Mouse (Mus musculus) midbrain, embryonic 12.5 days (tissue): ENCODE results near the gene Dusp1. TPM values are rescaled to one million over a fixed set of nuclear protein-coding genes. Genes with fewer than 3 reads are reported as not detected.
A peak's percentile ranks its signal among the peaks of the same experiment; 100 is the strongest.

ENCODE experiments used
- ATAC-seq: fragments of 200-750 bp; cut with Nextera tagmentation; 2 replicates; pipeline ENCODE4 v1.8.0; 2017; ENCODE audit warnings: low read depth, moderate TSS enrichment, moderate library complexity; ENCODE audit not compliant: low FRiP score
- H3K27ac ChIP-seq: fragments of 300-500 bp; sonication (generic); replicated peaks from 2 replicates; pipeline ENCODE4 v1.5.1; 2016; ENCODE audit warnings: mild to moderate bottlenecking
- H3K27me3 ChIP-seq: fragments of 300-500 bp; sonication (generic); 2 replicates; pipeline ENCODE4 v1.6.1; 2016; ENCODE audit warnings: mild to moderate bottlenecking
- H3K36me3 ChIP-seq: fragments of 300-500 bp; sonication (generic); 2 replicates; pipeline ENCODE4 v1.6.1; 2016
- H3K4me1 ChIP-seq: fragments of 300-500 bp; sonication (generic); 2 replicates; pipeline ENCODE4 v1.6.1; 2016
- H3K4me2 ChIP-seq: fragments of 300-500 bp; sonication (generic); replicated peaks from 2 replicates; pipeline ENCODE4 v1.6.1; 2016; ENCODE audit warnings: mild to moderate bottlenecking, moderate library complexity
- H3K4me3 ChIP-seq: fragments of 300-500 bp; sonication (generic); 2 replicates; pipeline ENCODE4 v1.5.1; 2016; ENCODE audit warnings: mild to moderate bottlenecking
- H3K9ac ChIP-seq: fragments of 300-500 bp; sonication (generic); replicated peaks from 2 replicates; pipeline ENCODE4 v1.6.1; 2016; ENCODE audit warnings: mild to moderate bottlenecking, moderate library complexity
- H3K9me3 ChIP-seq: fragments of 300-500 bp; sonication (generic); 2 replicates; pipeline ENCODE4 v1.6.1; 2016; ENCODE audit warnings: mild to moderate bottlenecking
- WGBS: fragments of 180-500 bp; shearing (Covaris S2); methylation state at CpG from one replicate; pipeline ENCODE4 v1.1.7; 2016; 5-methylcytosine and 5-hydroxymethylcytosine counted together
- polyA plus RNA-seq: library from polyadenylated mRNA; unstranded; fragments of >200 nt; fragmentation: Nextera tagmentation; extraction: Ambion mirVana; gene quantifications from 2 replicates; pipeline ENCODE4 v1.2.1, GENCODE M21; 2016

Dusp1 gene
- polyA plus RNA-seq, 1 experiment from 2014 or later = 35.4 TPM

GRCm38 (mm10) chr17:26571377-26571776 lies 9.4 kb upstream of the Dusp1 start:
- H3K36me3 ChIP-seq = peaks cover 53% of the 10 kb centered on the region

GRCm38 (mm10) chr17:26570651-26571118 lies 8.8 kb upstream of the Dusp1 start:
- H3K9me3 ChIP-seq = no peaks in the 10 kb centered on the region
- H3K4me3 ChIP-seq = no peak overlapping the region
- no peaks in the 10 kb centered on the region for H3K27me3 ChIP-seq
- ATAC-seq = no peak
- 89% methylated on average over 11 of the region's 11 CpGs for WGBS
- H3K4me2 ChIP-seq = no peak overlapping the region
- H3K9ac ChIP-seq = no peak overlapping the region
- peaks cover 58% of the 10 kb centered on the region for H3K36me3 ChIP-seq
- no peaks in the 10 kb centered on the region for H3K4me1 ChIP-seq
- no peak overlapping the region for H3K27ac ChIP-seq

More at GRCm38 (mm10) chr17:26571377-26571776, 9.4 kb upstream of the Dusp1 start:
- H3K4me2 ChIP-seq = no peak overlapping the region
- H3K9me3 ChIP-seq = no peaks in the 10 kb centered on the region
- H3K27ac ChIP-seq = no peak overlapping the region
- H3K9ac ChIP-seq = no peak overlapping the region
- H3K27me3 ChIP-seq = no peaks in the 10 kb centered on the region
- H3K4me3 ChIP-seq = no peak overlapping the region
- no peaks in the 10 kb centered on the region for H3K4me1 ChIP-seq
- 85% methylated on average over 3 of the region's 3 CpGs for WGBS
- ATAC-seq = no peak

GRCm38 (mm10) chr17:26569594-26570350 lies 7.8 kb upstream of the Dusp1 start:
- WGBS = 91% methylated on average over 4 of the region's 4 CpGs
- no peak overlapping the region for H3K27ac ChIP-seq
- no peaks in the 10 kb centered on the region for H3K9me3 ChIP-seq
- no peak overlapping the region for H3K9ac ChIP-seq
- H3K36me3 ChIP-seq = peaks cover 61% of the 10 kb centered on the region
- H3K4me3 ChIP-seq = no peak overlapping the region
- H3K4me2 ChIP-seq = no peak overlapping the region
- no peak for ATAC-seq
- H3K27me3 ChIP-seq = no peaks in the 10 kb centered on the region
- no peaks in the 10 kb centered on the region for H3K4me1 ChIP-seq

DNA sequence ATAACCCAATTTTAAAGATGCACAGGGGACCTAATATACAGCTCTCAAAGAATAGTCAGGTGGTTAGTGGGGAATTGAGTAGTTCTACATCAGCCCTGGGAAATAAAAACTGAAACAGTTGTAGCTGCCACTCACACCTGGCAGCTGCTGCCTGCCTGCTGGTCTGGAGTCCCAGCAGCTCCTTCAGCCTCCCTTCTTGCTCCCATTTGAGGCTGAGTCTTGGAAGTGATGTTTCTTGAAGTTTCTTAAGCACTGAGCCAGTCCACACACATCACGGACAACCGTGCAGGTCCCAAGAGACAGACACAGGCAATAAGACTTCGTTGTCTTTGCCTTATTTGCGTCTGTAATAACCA lies 5.9 kb upstream of the Dusp1 start:
- H3K36me3 ChIP-seq = peaks cover 75% of the 10 kb centered on the region
- no peak overlapping the region for H3K4me3 ChIP-seq
- no peak overlapping the region for H3K4me2 ChIP-seq
- H3K9me3 ChIP-seq = no peaks in the 10 kb centered on the region
- WGBS = 99% methylated on average over 4 of the region's 4 CpGs
- H3K4me1 ChIP-seq = peaks cover 16% of the 10 kb centered on the region
- H3K27ac ChIP-seq = no peak overlapping the region
- no peaks in the 10 kb centered on the region for H3K27me3 ChIP-seq
- H3K9ac ChIP-seq = no peak overlapping the region
- no peak for ATAC-seq

- 87% methylated on average over 8 of the region's 8 CpGs for WGBS
- no peak for ATAC-seq
- peaks cover 21% of the 10 kb centered on the region for H3K4me1 ChIP-seq
- no peaks in the 10 kb centered on the region for H3K9me3 ChIP-seq
- no peak overlapping the region for H3K4me2 ChIP-seq
- no peak overlapping the region for H3K4me3 ChIP-seq
- H3K27ac ChIP-seq = no peak overlapping the region
- peaks cover 75% of the 10 kb centered on the region for H3K36me3 ChIP-seq
- H3K9ac ChIP-seq = no peak overlapping the region
- H3K27me3 ChIP-seq = no peaks in the 10 kb centered on the region
Measured at GRCm38 (mm10) chr17:26567142-26567817, 5.4 kb upstream of the Dusp1 start.

DNA sequence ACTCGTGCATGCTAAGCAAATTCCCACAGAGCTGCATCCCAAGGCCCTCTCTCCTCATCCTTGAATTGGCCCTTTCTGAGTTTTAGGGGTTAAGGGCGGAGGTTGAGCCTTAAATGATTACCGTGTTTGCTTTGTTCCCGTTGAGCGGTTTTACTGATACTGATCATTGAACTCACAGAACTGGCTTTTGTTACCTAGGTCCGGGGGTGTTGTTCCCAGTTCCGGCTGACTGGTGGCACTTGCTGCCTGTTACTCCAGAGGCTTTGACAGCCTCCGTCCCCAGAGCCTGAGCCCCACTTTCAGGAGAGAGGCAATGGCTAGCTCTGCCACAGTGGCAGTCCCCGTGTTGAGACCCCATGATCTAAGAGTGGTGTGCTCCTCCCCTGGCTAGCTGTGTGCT lies 2.5 kb upstream of the Dusp1 start:
- H3K9ac ChIP-seq = no peak overlapping the region
- peaks cover 31% of the 10 kb centered on the region for H3K4me1 ChIP-seq
- H3K36me3 ChIP-seq = peaks cover 55% of the 10 kb centered on the region
- no peak overlapping the region for H3K4me2 ChIP-seq
- no peak for ATAC-seq
- no peaks in the 10 kb centered on the region for H3K9me3 ChIP-seq
- WGBS = 49% methylated on average over 9 of the region's 9 CpGs
- no peak overlapping the region for H3K27ac ChIP-seq
- H3K27me3 ChIP-seq = no peaks in the 10 kb centered on the region
- H3K4me3 ChIP-seq = no peak overlapping the region

- Histone ChIP-seq H3K4me2 (no peak overlapping the region), H3K27ac (no peak overlapping the region), H3K9ac (no peak overlapping the region), H3K9me3 (no peaks in the 10 kb centered on the region), H3K4me1 (peaks cover 31% of the 10 kb centered on the region), H3K27me3 (no peaks in the 10 kb centered on the region), H3K4me3 (no peak overlapping the region), H3K36me3 (peaks cover 50% of the 10 kb centered on the region)
- 88% methylated on average over 6 of the region's 6 CpGs for WGBS
- no peak for ATAC-seq
Measured at GRCm38 (mm10) chr17:26563476-26563875, 1.5 kb upstream of the Dusp1 start.

DNA sequence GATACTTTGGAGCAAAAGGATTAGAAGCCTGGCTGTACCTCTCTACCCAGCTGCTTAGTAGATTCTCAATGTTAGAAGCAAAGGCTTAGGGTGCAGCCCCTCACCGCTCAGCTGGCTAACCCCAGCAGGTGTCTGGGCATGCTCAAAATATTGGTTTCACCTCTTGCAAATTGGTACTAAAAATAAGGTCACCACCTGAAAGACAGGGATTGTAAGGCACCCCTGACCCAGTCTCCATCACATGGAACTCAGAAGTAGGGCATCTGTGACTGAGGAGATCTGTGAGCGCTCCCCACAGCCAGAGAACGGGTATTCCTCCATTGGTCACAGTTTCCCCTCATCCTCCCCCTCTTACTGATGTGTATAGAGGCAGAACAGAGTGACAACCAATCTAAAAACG lies 364 bp upstream of the Dusp1 start:
- H3K9me3 ChIP-seq = no peaks in the 10 kb centered on the region
- peak overlapping the region; percentile 91 for H3K9ac ChIP-seq
- H3K27me3 ChIP-seq = no peaks in the 10 kb centered on the region; the same call in 1 of the 2 replicates
- H3K36me3 ChIP-seq = peaks cover 38% of the 10 kb centered on the region
- H3K4me2 ChIP-seq = peak overlapping the region; percentile 93
- ATAC-seq = no peak
- peaks cover 31% of the 10 kb centered on the region for H3K4me1 ChIP-seq
- 63% methylated on average over 4 of the region's 4 CpGs for WGBS
- H3K4me3 ChIP-seq = peak overlapping the region; percentile 79
- 0 out of 2 replicates have a peak overlapping the region, but pooled peaks have one; percentile 31 for H3K27ac ChIP-seq

- Histone ChIP-seq H3K4me1 (peaks cover 31% of the 10 kb centered on the region), H3K4me2 (peak within 1 kb of the TSS; percentile 93), H3K9me3 (no peaks in the 10 kb centered on the region), H3K27ac (peak within 1 kb of the TSS; percentile 72), H3K36me3 (peaks cover 30% of the 10 kb centered on the region), H3K27me3 (no peaks in the 10 kb centered on the region; the same call in 1 of the 2 replicates), H3K4me3 (peak within 1 kb of the TSS; percentile 79), H3K9ac (peak within 1 kb of the TSS; percentile 91)
- WGBS = under 1% methylated on average over 34 of the region's 36 CpGs
- ATAC-seq = peak; percentile 97
Measured at GRCm38 (mm10) chr17:26561290-26561640, 663 bp downstream of the Dusp1 start, which contains the start of gene Ergic1. Ergic1 (plus strand) TSS chr17:26561489.

DNA sequence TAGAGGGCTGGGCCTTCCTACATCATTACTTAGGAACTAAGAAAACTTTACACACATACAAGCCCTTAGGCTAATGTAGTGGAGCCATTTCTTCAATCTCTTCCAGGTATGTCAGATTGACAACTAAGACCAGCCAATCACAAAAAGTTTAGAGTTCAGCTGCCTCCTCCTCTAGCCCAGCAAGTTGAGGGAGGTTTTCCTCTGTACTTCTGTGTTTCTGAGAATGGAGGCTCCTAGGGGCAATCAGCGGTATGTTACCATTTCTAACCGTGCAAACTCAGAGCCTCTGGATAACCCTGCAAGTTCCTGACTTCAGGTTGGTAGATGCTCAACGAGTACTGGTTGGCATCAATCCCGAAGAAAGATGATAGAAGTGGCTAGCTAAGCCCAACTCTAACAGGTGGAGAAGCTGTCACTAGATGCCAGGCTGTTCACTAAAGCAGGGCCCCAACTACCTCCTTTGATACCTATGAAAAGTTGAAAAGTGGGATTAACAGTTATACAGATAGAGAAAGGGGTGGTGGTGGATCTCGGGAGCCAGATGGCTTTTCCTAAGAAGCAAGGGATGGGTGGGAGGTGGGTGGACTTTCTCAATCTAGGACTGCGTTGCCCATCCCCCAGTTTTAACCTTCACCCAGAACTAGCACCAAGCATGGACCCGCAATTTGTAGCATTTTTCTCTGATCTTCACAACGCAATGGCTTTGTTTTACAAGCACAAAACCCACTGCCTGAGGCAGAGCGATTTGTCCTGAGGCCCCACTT lies 1.2 kb downstream of the Dusp1 start:
- Histone ChIP-seq H3K9ac (peak overlapping the region; percentile 91), H3K27ac (peak overlapping the region; percentile 72), H3K27me3 (no peaks in the 10 kb centered on the region; the same call in 1 of the 2 replicates), H3K4me1 (peaks cover 31% of the 10 kb centered on the region), H3K4me3 (peak overlapping the region; percentile 79), H3K4me2 (peak overlapping the region; percentile 93), H3K36me3 (peaks cover 24% of the 10 kb centered on the region), H3K9me3 (no peaks in the 10 kb centered on the region)
- peak; percentile 54; the same call in 1 of the 2 replicates for ATAC-seq
- 31% methylated on average over 9 of the region's 9 CpGs for WGBS

- H3K9ac ChIP-seq = no peak overlapping the region
- H3K9me3 ChIP-seq = no peaks in the 10 kb centered on the region
- no peak overlapping the region for H3K4me3 ChIP-seq
- WGBS = 76% methylated on average over 3 of the region's 3 CpGs
- no peak overlapping the region for H3K27ac ChIP-seq
- H3K4me2 ChIP-seq = no peak overlapping the region
- H3K36me3 ChIP-seq = no peaks in the 10 kb centered on the region
- no peak for ATAC-seq
- H3K4me1 ChIP-seq = no peaks in the 10 kb centered on the region
- peaks cover 9% of the 10 kb centered on the region for H3K27me3 ChIP-seq
Measured at GRCm38 (mm10) chr17:26553033-26553432, 8.9 kb downstream of the Dusp1 start.

GRCm38 (mm10) chr17:26551104-26551503 lies 10.8 kb downstream of the Dusp1 start:
- 92% methylated on average over 6 of the region's 6 CpGs for WGBS
- peaks cover 9% of the 10 kb centered on the region for H3K27me3 ChIP-seq

More at GRCm38 (mm10) chr17:26551104-26551503, 10.8 kb downstream of the Dusp1 start:
- Histone ChIP-seq H3K36me3 (no peaks in the 10 kb centered on the region), H3K9ac (no peak overlapping the region), H3K27ac (no peak overlapping the region), H3K9me3 (no peaks in the 10 kb centered on the region), H3K4me1 (no peaks in the 10 kb centered on the region), H3K4me2 (no peak overlapping the region), H3K4me3 (no peak overlapping the region)
- ATAC-seq = no peak
